Mouse (Mus musculus): ENCODE results near the gene Frmd7. TPM values are rescaled to one million over a fixed set of nuclear protein-coding genes. Genes with fewer than 3 reads are reported as not detected.

The Frmd7 gene
- polyA plus RNA-seq, 1 experiment from 2014 or later = 0.06 TPM

- H3K27me3 ChIP-seq (replicated peaks) = no peaks in the 10 kb centered on the region
- ATAC-seq = no peak
- no peak overlapping the region for H3K27ac ChIP-seq
- WGBS = 59% methylated on average over 3 of the region's 3 CpGs
- no peaks in the 10 kb centered on the region for H3K36me3 ChIP-seq
- H3K4me3 ChIP-seq (replicated peaks) = no peak overlapping the region
- no peaks in the 10 kb centered on the region for H3K4me1 ChIP-seq (replicated peaks)
- H3K9me3 ChIP-seq = no peaks in the 10 kb centered on the region
- no peak overlapping the region for H3K4me2 ChIP-seq (replicated peaks)
- no peak overlapping the region for H3K9ac ChIP-seq
These were observed 12.2 kb downstream of the Frmd7 start for GRCm38 (mm10) chrX:50930309-50930708.

GRCm38 (mm10) chrX:50926893-50927545 lies 15.5 kb downstream of the Frmd7 start:
- Histone ChIP-seq H3K4me2 (replicated peaks) (no peak overlapping the region), H3K27ac (no peak overlapping the region), H3K27me3 (replicated peaks) (no peaks in the 10 kb centered on the region), H3K4me3 (replicated peaks) (no peak overlapping the region), H3K36me3 (no peaks in the 10 kb centered on the region), H3K9me3 (no peaks in the 10 kb centered on the region), H3K4me1 (replicated peaks) (no peaks in the 10 kb centered on the region), H3K9ac (no peak overlapping the region)
- ATAC-seq = no peak
- WGBS = 54% methylated on average over 10 of the region's 10 CpGs

- Histone ChIP-seq H3K4me2 (replicated peaks) (no peak overlapping the region), H3K4me1 (replicated peaks) (no peaks in the 10 kb centered on the region), H3K27ac (no peak overlapping the region), H3K9me3 (no peaks in the 10 kb centered on the region), H3K9ac (no peak overlapping the region), H3K4me3 (replicated peaks) (no peak overlapping the region), H3K27me3 (replicated peaks) (no peaks in the 10 kb centered on the region), H3K36me3 (no peaks in the 10 kb centered on the region)
- 42% methylated on average over 18 of the region's 18 CpGs for WGBS
- ATAC-seq = peak; percentile 84
These were observed 17.7 kb downstream of the Frmd7 start for GRCm38 (mm10) chrX:50924629-50925364.

GRCm38 (mm10) chrX:50918754-50919153 lies 23.8 kb downstream of the Frmd7 start:
- H3K27me3 ChIP-seq (replicated peaks) = no peaks in the 10 kb centered on the region
- 49% methylated on average over 3 of the region's 3 CpGs for WGBS

GRCm38 (mm10) chrX:50917389-50917788 lies 25.1 kb downstream of the Frmd7 start:
- H3K27me3 ChIP-seq (replicated peaks) = no peaks in the 10 kb centered on the region
- 39% methylated on average over 3 of the region's 3 CpGs for WGBS
- H3K27ac ChIP-seq = no peak overlapping the region
- ATAC-seq = no peak
- no peaks in the 10 kb centered on the region for H3K36me3 ChIP-seq
- no peak overlapping the region for H3K4me3 ChIP-seq (replicated peaks)
- no peak overlapping the region for H3K9ac ChIP-seq
- no peak overlapping the region for H3K4me2 ChIP-seq (replicated peaks)
- H3K9me3 ChIP-seq = no peaks in the 10 kb centered on the region
- H3K4me1 ChIP-seq (replicated peaks) = no peaks in the 10 kb centered on the region

More at GRCm38 (mm10) chrX:50918754-50919153, 23.8 kb downstream of the Frmd7 start:
- Histone ChIP-seq H3K27ac (no peak overlapping the region), H3K4me3 (replicated peaks) (no peak overlapping the region), H3K36me3 (no peaks in the 10 kb centered on the region), H3K9me3 (no peaks in the 10 kb centered on the region), H3K4me1 (replicated peaks) (no peaks in the 10 kb centered on the region), H3K4me2 (replicated peaks) (no peak overlapping the region), H3K9ac (no peak overlapping the region)
- ATAC-seq = no peak

GRCm38 (mm10) chrX:50909915-50910314 lies 32.6 kb downstream of the Frmd7 start:
- ATAC-seq = no peak
- Histone ChIP-seq H3K27me3 (replicated peaks) (no peaks in the 10 kb centered on the region), H3K4me3 (replicated peaks) (no peak overlapping the region), H3K4me2 (replicated peaks) (no peak overlapping the region), H3K9ac (no peak overlapping the region), H3K27ac (no peak overlapping the region), H3K9me3 (no peaks in the 10 kb centered on the region), H3K36me3 (no peaks in the 10 kb centered on the region), H3K4me1 (replicated peaks) (no peaks in the 10 kb centered on the region)
- 80% methylated on average over 5 of the region's 5 CpGs for WGBS

- 83% methylated on average over 3 of the region's 3 CpGs for WGBS
- H3K27ac ChIP-seq = no peak overlapping the region
- H3K4me2 ChIP-seq (replicated peaks) = no peak overlapping the region
- no peaks in the 10 kb centered on the region for H3K4me1 ChIP-seq (replicated peaks)
- no peaks in the 10 kb centered on the region for H3K36me3 ChIP-seq
- H3K9me3 ChIP-seq = no peaks in the 10 kb centered on the region
- no peaks in the 10 kb centered on the region for H3K27me3 ChIP-seq (replicated peaks)
- no peak for ATAC-seq
- H3K9ac ChIP-seq = no peak overlapping the region
- no peak overlapping the region for H3K4me3 ChIP-seq (replicated peaks)
These were observed 39.0 kb downstream of the Frmd7 start for GRCm38 (mm10) chrX:50903497-50903896.

- no peak for ATAC-seq
- Histone ChIP-seq H3K9ac (no peak overlapping the region), H3K4me1 (replicated peaks) (no peaks in the 10 kb centered on the region), H3K27ac (no peak overlapping the region), H3K4me2 (replicated peaks) (no peak overlapping the region), H3K36me3 (no peaks in the 10 kb centered on the region), H3K27me3 (replicated peaks) (no peaks in the 10 kb centered on the region), H3K9me3 (no peaks in the 10 kb centered on the region), H3K4me3 (replicated peaks) (no peak overlapping the region)
- WGBS = 70% methylated on average over 2 of the region's 2 CpGs
These were observed 54.5 kb downstream of the Frmd7 start for GRCm38 (mm10) chrX:50887999-50888398.

GRCm38 (mm10) chrX:50874246-50875002 lies 68.1 kb downstream of the Frmd7 start:
- peaks cover 3% of the 10 kb centered on the region; the same call in 1 of the 2 replicates for H3K27me3 ChIP-seq (replicated peaks)
- no peak overlapping the region for H3K4me3 ChIP-seq (replicated peaks)
- H3K27ac ChIP-seq = no peak overlapping the region
- H3K9ac ChIP-seq = no peak overlapping the region
- 86% methylated on average over 6 of the region's 6 CpGs for WGBS
- no peaks in the 10 kb centered on the region for H3K4me1 ChIP-seq (replicated peaks)
- H3K36me3 ChIP-seq = no peaks in the 10 kb centered on the region
- no peak overlapping the region for H3K4me2 ChIP-seq (replicated peaks)
- no peak for ATAC-seq
- no peaks in the 10 kb centered on the region for H3K9me3 ChIP-seq

GRCm38 (mm10) chrX:50864734-50865133 lies 77.8 kb downstream of the Frmd7 start:
- Histone ChIP-seq H3K4me2 (replicated peaks) (no peak overlapping the region), H3K9me3 (no peaks in the 10 kb centered on the region), H3K4me1 (replicated peaks) (no peaks in the 10 kb centered on the region), H3K36me3 (no peaks in the 10 kb centered on the region), H3K27ac (no peak overlapping the region), H3K27me3 (replicated peaks) (no peaks in the 10 kb centered on the region), H3K9ac (no peak overlapping the region), H3K4me3 (replicated peaks) (no peak overlapping the region)
- no peak for ATAC-seq
- 78% methylated on average over 5 of the region's 5 CpGs for WGBS

GRCm38 (mm10) chrX:50863771-50864170 lies 78.7 kb downstream of the Frmd7 start:
- H3K27ac ChIP-seq = no peak overlapping the region
- H3K4me2 ChIP-seq (replicated peaks) = no peak overlapping the region
- 55% methylated on average over 2 of the region's 2 CpGs for WGBS
- no peaks in the 10 kb centered on the region for H3K9me3 ChIP-seq
- no peaks in the 10 kb centered on the region for H3K4me1 ChIP-seq (replicated peaks)
- H3K9ac ChIP-seq = no peak overlapping the region
- no peaks in the 10 kb centered on the region for H3K36me3 ChIP-seq
- no peak for ATAC-seq
- H3K27me3 ChIP-seq (replicated peaks) = no peaks in the 10 kb centered on the region
- no peak overlapping the region for H3K4me3 ChIP-seq (replicated peaks)

- Histone ChIP-seq H3K36me3 (no peaks in the 10 kb centered on the region), H3K27me3 (replicated peaks) (no peaks in the 10 kb centered on the region), H3K4me3 (replicated peaks) (no peak overlapping the region), H3K9ac (no peak overlapping the region), H3K27ac (no peak overlapping the region), H3K4me1 (replicated peaks) (no peaks in the 10 kb centered on the region), H3K9me3 (no peaks in the 10 kb centered on the region), H3K4me2 (replicated peaks) (no peak overlapping the region)
- peak; percentile 58; the same call in 1 of the 2 replicates for ATAC-seq
- 58% methylated on average over 6 of the region's 6 CpGs for WGBS
These were observed 91.9 kb downstream of the Frmd7 start for GRCm38 (mm10) chrX:50850428-50851184.

All from intestine, embryonic 15.5 days (tissue).